Mouse (Mus musculus) heart, postnatal 4 days (tissue): ENCODE measurements at regions not wholly inside any gene's neighbourhood (a gene's known extent, or its start where the extent isn't known, plus 50 kb on each side); places are given as distances from the start of the nearest gene placed in this dataset.

Source experiments
- DNase-seq: peaks from one replicate; pipeline ENCODE4 v3.0.0; 2021

- peak; percentile 40 for DNase-seq
Measured at GRCm38 (mm10) chr1:185091816-185092558, 92.6 kb upstream of the Mark1 start.

DNA sequence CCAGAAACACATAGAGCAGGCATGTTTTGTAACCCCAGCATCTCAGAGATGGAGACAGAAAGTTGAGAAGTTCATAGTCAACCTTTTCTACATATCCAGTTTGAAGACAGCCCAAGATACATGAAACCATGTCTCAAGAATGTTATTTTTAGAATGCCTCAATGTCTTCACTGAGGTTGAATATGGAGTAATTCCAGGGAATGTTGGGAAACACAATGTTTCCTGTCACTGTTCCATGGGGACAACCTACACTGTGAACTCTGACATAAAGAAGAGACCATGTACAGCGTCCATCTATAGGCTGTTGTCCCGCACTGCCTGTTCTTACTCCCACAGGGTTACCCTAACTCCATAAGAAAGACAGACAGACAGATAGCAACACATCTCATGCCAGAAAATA, 89.8 kb upstream of the Mark1 start:
- DNase-seq, result no peak

DNA sequence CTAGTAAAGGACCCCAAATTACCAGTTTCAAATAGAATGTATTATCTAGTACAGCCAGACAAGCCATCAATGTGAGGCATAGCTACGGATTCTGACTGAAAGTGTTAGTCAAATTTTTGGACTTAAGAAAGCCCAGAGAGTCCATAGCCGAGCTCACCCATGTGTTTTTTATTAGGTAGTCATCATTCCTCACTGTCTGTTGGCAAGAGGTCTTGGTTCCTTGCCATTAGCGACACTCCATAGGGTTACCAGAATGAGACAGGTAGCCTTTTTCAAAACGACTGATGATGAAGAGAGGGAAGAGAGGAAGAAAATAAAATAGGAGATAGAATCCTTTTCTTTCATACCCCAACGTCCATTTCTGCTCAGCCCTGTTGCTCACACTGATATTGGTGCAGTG, 83.8 kb upstream of the Mark1 start:
- no peak for DNase-seq

DNA sequence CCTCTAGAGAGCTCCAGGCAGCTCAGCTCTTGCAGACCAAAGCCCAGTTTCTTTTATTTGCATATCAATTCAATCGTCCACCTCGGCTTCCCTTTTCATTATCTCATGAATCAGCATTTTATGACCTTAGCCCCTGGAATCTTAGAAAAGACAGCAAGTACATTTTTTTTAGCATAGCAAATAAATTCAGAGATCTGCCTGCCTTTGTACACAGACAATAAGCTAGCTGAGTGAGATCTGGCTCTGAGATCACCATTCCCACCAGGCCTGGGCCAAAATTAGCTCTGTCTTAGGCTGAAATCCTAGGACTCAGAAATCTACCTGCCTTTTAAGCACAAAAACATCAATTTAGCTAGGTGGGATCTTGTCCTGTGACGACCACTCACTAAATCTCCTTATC, 80.7 kb upstream of the Mark1 start:
- no peak for DNase-seq

DNA sequence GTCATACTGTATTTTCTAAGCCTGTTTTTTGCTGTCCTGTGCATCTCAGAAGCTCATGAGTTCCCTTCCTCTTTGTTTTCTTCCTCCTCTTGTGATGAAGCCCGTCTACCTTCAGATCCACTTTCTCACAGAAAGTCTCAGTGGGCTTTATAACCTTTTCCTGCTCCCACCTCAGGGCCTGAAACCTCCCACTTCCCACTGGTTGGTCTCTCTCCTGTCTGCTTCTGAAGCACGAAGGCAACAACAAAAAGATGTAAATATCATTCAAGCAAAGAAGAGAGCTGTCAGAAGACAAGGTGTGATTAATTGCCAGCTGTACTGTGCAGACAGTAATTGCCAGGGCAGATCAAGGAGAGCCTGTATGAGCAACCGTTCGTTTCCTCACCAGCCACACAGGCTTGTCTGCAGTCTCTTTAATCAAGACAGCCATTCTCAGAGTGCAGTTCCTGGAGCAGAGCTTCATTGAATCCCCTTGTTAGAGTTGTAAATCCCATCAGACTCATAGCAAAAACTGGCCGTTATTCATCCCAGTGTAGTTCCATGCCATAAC, 80.0 kb upstream of the Mark1 start:
- no peak for DNase-seq

DNA sequence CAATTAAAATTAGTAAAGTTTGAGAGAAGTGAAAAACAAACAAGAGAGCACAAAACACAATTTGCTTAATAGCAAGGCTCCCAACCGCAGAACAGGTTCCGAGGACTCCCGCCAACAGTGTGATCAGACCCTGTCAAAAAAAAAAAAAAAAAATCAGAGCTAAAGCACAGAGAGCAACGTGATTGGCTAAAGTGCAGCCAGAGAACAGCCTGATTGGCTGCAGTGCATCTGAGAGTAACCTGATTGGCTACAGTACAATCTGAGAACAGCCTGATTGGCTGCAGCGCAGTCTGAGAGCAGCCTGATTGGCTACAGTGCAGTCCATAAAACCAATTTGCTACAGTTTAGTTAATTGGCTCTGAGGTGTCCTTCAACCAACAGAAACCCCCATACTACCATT, 74.6 kb upstream of the Mark1 start:
- no peak for DNase-seq

DNA sequence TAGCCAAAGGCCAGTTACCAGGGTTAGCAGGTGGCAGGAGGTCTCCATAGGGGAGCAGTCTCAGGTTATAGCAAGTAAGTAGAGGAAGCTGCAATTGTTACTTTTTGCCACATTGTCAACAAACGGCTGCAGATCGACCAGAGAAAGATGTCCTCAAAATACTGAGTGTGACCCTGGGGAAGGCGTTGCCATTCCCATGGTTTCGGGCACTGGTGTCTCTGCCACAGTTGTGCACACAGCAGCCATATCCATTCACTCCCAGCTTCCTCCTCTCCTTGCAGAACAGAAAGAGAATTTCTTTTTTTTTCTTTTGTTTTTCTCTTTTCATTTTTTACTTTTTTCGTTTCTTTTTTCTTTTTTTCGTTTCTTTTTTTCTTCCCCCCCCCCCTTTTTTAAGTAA, 73.4 kb upstream of the Mark1 start:
- DNase-seq, result no peak

DNA sequence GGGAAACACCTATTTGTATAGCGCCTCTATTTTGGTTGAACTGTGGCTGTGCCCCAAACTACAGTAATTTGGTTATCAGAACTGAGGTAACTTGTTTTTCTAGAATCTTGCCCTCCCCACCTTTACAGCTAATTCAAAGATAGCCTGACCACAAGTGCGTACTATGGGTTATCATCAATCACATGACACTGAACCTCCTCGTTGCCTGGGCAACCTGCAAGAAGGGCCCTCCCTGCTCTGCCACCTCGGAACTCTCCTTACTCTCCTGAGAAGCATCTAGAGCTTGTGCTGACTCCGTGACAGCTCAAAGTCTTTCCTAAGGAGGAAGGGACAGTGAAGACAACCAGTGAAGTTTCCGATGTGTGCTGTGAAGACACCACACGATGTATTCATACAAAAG, 72.2 kb upstream of the Mark1 start:
- no peak for DNase-seq

GRCm38 (mm10) chr1:185070853-185071149, 71.4 kb upstream of the Mark1 start:
- no peak for DNase-seq

GRCm38 (mm10) chr1:185070062-185070852, 70.9 kb upstream of the Mark1 start:
- DNase-seq, result no peak

DNA sequence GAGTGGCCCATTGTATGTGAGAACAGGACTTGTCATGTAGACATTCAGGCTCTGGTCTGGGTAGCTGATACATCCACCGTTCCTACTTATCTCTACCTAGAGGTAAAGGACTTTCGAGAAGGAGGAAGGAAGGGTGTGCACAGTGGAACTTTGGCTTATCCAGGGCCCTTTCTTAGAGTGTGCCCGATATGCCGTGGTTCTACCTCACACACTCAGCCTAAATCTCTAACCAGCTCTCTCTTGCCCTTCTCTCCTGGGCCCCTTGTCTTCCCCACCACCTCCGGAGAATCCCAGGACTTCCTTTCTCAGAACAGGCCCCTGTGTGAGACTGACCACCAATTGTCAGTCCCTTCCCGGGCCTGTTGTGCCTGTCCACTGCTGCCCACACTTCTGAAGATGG, 68.8 kb upstream of the Mark1 start:
- no peak for DNase-seq

GRCm38 (mm10) chr1:185067661-185068060, 68.3 kb upstream of the Mark1 start:
- DNase-seq, result no peak

DNA sequence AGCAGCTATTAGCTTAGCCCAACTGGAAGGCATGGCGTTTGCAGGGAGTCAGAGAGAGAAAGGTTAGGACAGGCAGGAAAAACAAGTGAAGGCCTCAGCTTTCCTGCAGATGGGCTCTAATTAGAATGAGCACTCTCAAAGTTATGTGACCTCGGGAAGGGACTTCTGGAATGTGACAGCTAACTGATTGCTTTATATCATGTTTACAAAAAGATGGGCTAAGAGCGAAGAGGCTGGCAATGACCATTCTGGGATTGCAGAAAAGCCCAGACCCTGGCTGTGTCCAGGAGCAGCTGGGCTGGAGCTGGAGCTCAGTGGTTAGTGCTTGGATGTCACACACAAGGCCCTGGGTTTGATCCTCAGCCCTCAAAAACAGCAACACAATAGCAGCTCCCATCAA, 65.7 kb upstream of the Mark1 start:
- no peak for DNase-seq

GRCm38 (mm10) chr1:185062103-185062502, 62.7 kb upstream of the Mark1 start:
- no peak for DNase-seq

DNA sequence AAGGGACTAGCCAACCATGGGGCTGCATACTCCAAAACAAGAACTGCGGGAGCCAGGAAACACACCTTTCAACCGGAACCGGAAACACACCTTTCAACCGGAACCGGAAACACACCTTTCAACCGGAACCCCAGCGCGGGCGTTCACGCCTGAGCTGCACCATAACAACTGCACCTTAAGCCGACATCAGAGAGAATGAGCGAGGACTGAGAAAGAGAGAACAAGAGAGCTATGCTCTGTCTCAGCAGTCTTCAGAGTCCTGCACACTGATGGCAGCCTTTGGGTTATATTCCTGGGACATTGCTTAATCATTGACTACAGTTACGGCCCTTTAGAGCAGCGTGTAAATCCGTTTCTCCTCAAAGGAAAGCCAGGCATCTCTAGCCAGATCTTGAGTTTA, 58.1 kb upstream of the Mark1 start:
- no peak for DNase-seq

GRCm38 (mm10) chr1:185052700-185053099, 53.3 kb upstream of the Mark1 start:
- no peak for DNase-seq

- no peak for DNase-seq
Measured at GRCm38 (mm10) chr1:185049980-185050379, 50.6 kb upstream of the Mark1 start.
